15 mouse cellular contexts compared by ENCODE assay signal in genomic region chr6:119045498-119045897, GRCm38 (mm10).
DNase-seq lines count a peak whose midpoint lies in the region; ATAC-seq and TF ChIP-seq lines count a peak whose summit lies in the region.
"Had no signal": no experiment of that assay in that cellular context is flagged by ENCODE, and none has a peak within 500 bp of the region (broad histone marks: within the 10 kb centered on the region; RNA-seq: fewer than 3 reads in every experiment).

No protein-coding gene starts in this region.

- 0 out of 2 replicates have a peak overlapping the region, but pooled peaks have one; percentile 12 for H3K9ac ChIP-seq in heart, embryonic 11.5 days (ENCODE audit: low read depth, low read length)
- H3K9ac ChIP-seq in hindbrain, postnatal 0 days (replicated peaks; ENCODE audit: low read length) = no peak overlapping the region
- H3K9ac ChIP-seq: hindbrain, embryonic 15.5 days; liver, embryonic 14.5 days; midbrain, embryonic 12.5 days; neural tube, embryonic 12.5 days had no signal

- no peak for ATAC-seq in heart, embryonic 11.5 days (replicated peaks; ENCODE audit: insufficient number of reproducible peaks, low FRiP score, low TSS enrichment)
- no peak for ATAC-seq in hindbrain, postnatal 0 days
- ATAC-seq: intestine, postnatal 0 days had no signal

- no peak overlapping the region for H3K4me3 ChIP-seq in heart, embryonic 11.5 days (ENCODE audit: low read depth, low read length)
- no peak overlapping the region for H3K4me3 ChIP-seq in heart, embryonic 10.5 days
- H3K4me3 ChIP-seq in layer of hippocampus, adult 2 months = no peak overlapping the region
- H3K4me3 ChIP-seq in hindbrain, postnatal 0 days (ENCODE audit: low read length) = no peak overlapping the region
- H3K4me3 ChIP-seq: hindbrain, embryonic 15.5 days; midbrain, embryonic 12.5 days; neural tube, embryonic 12.5 days had no signal

- no peaks in the 10 kb centered on the region for H3K36me3 ChIP-seq in heart, embryonic 11.5 days (ENCODE audit: control insufficient read depth, insufficient read depth, low read length)
- H3K36me3 ChIP-seq in heart, embryonic 10.5 days = peaks cover 8% of the 10 kb centered on the region; the same call in 1 of the 2 replicates
- H3K36me3 ChIP-seq in hindbrain, postnatal 0 days (ENCODE audit: insufficient read depth, low read length) = no peaks in the 10 kb centered on the region
- H3K36me3 ChIP-seq: hindbrain, embryonic 15.5 days; midbrain, embryonic 12.5 days; neural tube, embryonic 12.5 days had no signal

- 72% methylated on average over 7 of the region's 7 CpGs for whole genome bisulfite sequencing in heart, embryonic 11.5 days (ENCODE audit: insufficient replicate concordance)
- WGBS in heart, embryonic 10.5 days = 80% methylated on average over 7 of the region's 7 CpGs
- WGBS in hindbrain, postnatal 0 days = 64% methylated on average over 7 of the region's 7 CpGs

- no peak for DNase-seq in heart, embryonic 10.5 days (ENCODE audit: low spot score)
- DNase-seq in lung, postnatal 10 days = peak; percentile 47
- no peak for DNase-seq in lung, postnatal 14 days
- DNase-seq in layer of hippocampus, adult 2 months (ENCODE audit: low spot score in 2 of 2) = peak; percentile 69 to 80
- DNase-seq in layer of hippocampus, postnatal 14 days (ENCODE audit: low spot score in 2 of 2) = peak; percentile 60 to 87
- no peak for DNase-seq in kidney, adult 9 months
- no peak for DNase-seq in hindbrain, postnatal 0 days (ENCODE audit: low spot score)
- DNase-seq: cerebellum, adult 8-10 months had no signal

- no peaks in the 10 kb centered on the region for H3K9me3 ChIP-seq in heart, embryonic 11.5 days (replicated peaks; ENCODE audit: control insufficient read depth, low read length)
- H3K9me3 ChIP-seq in heart, embryonic 10.5 days = no peaks in the 10 kb centered on the region
- no peaks in the 10 kb centered on the region for H3K9me3 ChIP-seq in hindbrain, postnatal 0 days (ENCODE audit: low read length)
- H3K9me3 ChIP-seq: hindbrain, embryonic 15.5 days; midbrain, embryonic 12.5 days; neural tube, embryonic 12.5 days had no signal

- no peak overlapping the region for H3K4me2 ChIP-seq in heart, embryonic 11.5 days
- no peak overlapping the region for H3K4me2 ChIP-seq in hindbrain, postnatal 0 days (ENCODE audit: low read depth, low read length)
- H3K4me2 ChIP-seq: hindbrain, embryonic 15.5 days; midbrain, embryonic 12.5 days; neural tube, embryonic 12.5 days had no signal

- H3K27ac ChIP-seq in heart, embryonic 11.5 days (ENCODE audit: low read depth, low read length) = no peak overlapping the region
- H3K27ac ChIP-seq in heart, embryonic 10.5 days = no peak overlapping the region
- H3K27ac ChIP-seq in layer of hippocampus, adult 2 months = peak overlapping the region; percentile 75
- no peak overlapping the region for H3K27ac ChIP-seq in hindbrain, postnatal 0 days
- H3K27ac ChIP-seq: hindbrain, embryonic 15.5 days; liver, embryonic 14.5 days; macrophage; midbrain, embryonic 12.5 days; neural tube, embryonic 12.5 days had no signal

- H3K27me3 ChIP-seq in heart, embryonic 11.5 days (ENCODE audit: control insufficient read depth, insufficient read depth, low read length) = no peaks in the 10 kb centered on the region
- no peaks in the 10 kb centered on the region for H3K27me3 ChIP-seq in heart, embryonic 10.5 days (ENCODE audit: insufficient read depth, poor library complexity, severe bottlenecking)
- H3K27me3 ChIP-seq in hindbrain, postnatal 0 days (ENCODE audit: insufficient read depth, low read length) = no peaks in the 10 kb centered on the region
- H3K27me3 ChIP-seq: hindbrain, embryonic 15.5 days; neural tube, embryonic 12.5 days had no signal

- TF ChIP-seq CTCF in layer of hippocampus, adult 2 months (conservative IDR thresholded peaks at IDR 0.05) = no peak
- TF ChIP-seq CTCF in hindbrain, postnatal 0 days (IDR thresholded peaks at IDR 0.05; ENCODE audit: low read depth) = no peak

- H3K4me1 ChIP-seq in heart, embryonic 11.5 days (ENCODE audit: control insufficient read depth, insufficient read depth, low read length) = peaks cover 57% of the 10 kb centered on the region
- peaks cover 66% of the 10 kb centered on the region for H3K4me1 ChIP-seq in heart, embryonic 10.5 days
- H3K4me1 ChIP-seq in hindbrain, postnatal 0 days (ENCODE audit: insufficient read depth, low read length) = 0 out of 2 replicates have a peak, but pooled peaks cover 9% of the 10 kb centered on the region
- H3K4me1 ChIP-seq: neural tube, embryonic 12.5 days had no signal

Comparison
In these comparisons a context has a peak if more than half of its experiments do, and no peak if none do; other contexts are left out.
1. DNase-seq: peak in lung, postnatal 10 days (single experiment), layer of hippocampus, adult 2 months (2 of 2) and layer of hippocampus, postnatal 14 days (2 of 2); none in heart, embryonic 10.5 days (single experiment), lung, postnatal 14 days (single experiment), kidney, adult 9 months (single experiment) and hindbrain, postnatal 0 days (single experiment).